Mouse (Mus musculus): ENCODE measurements at regions not wholly inside any gene's neighbourhood (a gene's known extent, or its start where the extent isn't known, plus 50 kb on each side); places are given as distances from the start of the nearest gene placed in this dataset.

DNA sequence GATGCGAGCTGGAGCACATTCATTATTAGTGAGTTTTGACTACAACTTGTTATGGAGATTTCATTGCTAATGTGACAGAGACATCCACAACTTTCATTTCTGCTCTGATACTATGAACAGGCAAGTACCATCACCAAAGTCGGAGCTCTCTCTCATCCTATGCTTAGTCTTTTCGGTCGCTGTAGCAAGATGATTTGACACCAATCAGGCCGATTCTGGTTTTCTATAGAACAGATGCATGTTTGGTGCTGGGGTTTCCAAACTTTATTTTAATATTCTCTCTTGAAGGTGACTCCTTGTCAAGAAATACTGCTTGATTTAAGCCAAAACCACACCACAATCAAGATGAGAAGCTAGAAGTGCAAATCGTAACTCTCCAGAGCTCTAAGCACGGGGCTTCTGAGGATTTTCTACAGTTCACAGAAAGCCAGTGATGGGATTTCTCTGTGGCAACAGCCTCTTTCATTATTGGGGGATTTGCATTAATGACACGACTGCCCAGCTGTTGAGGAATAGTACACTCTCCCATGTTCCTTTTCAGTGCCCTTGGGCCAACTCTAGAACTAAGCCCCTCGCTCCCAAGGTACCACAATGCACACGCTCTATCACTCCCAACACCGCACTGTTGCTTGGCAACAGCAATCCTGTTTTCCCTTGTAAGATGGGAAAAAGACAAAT lies 434.5 kb downstream of the Gm16223 start:
- Histone ChIP-seq H3K4me3 (no peak overlapping the region), H3K4me1 (no peaks in the 10 kb centered on the region), H3K36me3 (ENCODE audit: poor library complexity, severe bottlenecking) (no peaks in the 10 kb centered on the region), H3K27ac (no peak overlapping the region), H3K9ac (no peak overlapping the region), H3K4me2 (no peak overlapping the region), H3K9me3 (replicated peaks) (no peaks in the 10 kb centered on the region), H3K27me3 (no peaks in the 10 kb centered on the region)
- WGBS, result 62% methylated on average over 11 of the region's 11 CpGs
- no peak; the same call in 1 of the 2 replicates for ATAC-seq

DNA sequence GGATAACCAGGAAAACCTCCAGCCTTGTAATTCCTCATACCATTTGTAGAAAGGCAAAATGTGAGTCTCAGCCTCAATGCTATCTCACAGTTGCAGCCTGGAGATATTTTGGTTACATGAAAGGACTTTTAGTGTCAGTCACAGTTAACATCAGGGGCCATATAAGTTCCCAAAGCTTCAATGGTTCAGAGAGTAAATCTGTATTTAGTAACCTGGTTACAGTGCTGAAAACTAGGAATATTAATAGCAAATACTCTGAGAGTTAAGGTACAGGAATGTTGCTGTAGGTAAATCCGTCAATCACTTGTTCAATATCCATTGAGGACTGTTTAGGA lies 435.0 kb downstream of the Gm16223 start:
- Histone ChIP-seq H3K36me3 (ENCODE audit: poor library complexity, severe bottlenecking) (no peaks in the 10 kb centered on the region), H3K9ac (no peak overlapping the region), H3K4me3 (no peak overlapping the region), H3K27me3 (no peaks in the 10 kb centered on the region), H3K27ac (no peak overlapping the region), H3K4me2 (no peak overlapping the region), H3K9me3 (replicated peaks) (no peaks in the 10 kb centered on the region), H3K4me1 (no peaks in the 10 kb centered on the region)
- 93% methylated on average over 1 of the region's 1 CpGs for WGBS
- no peak for ATAC-seq

DNA sequence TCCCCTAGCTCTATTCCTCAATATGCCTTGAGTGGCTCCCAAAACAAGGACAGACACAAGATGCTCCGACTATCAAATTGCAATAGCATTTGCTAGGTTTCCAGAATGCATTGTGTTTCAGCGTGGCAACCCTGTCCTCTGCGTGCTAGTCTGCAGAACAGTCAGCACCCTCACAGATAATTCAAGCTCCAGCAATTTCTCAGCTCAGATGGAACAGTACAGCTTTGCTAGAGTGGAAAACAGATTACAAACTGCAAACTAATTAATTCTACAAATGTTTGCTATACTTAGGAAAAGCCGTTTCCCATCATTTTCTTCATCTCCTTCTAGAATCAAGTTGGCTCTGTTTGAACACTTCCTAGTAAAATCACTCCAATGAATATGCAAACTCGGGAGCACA lies 441.4 kb downstream of the Gm16223 start:
- H3K9me3 ChIP-seq (replicated peaks), result no peaks in the 10 kb centered on the region
- no peak overlapping the region for H3K9ac ChIP-seq
- no peak for ATAC-seq
- H3K27ac ChIP-seq, result no peak overlapping the region
- H3K4me3 ChIP-seq, result no peak overlapping the region
- WGBS, result 79% methylated on average over 5 of the region's 5 CpGs
- H3K4me2 ChIP-seq, result no peak overlapping the region
- no peaks in the 10 kb centered on the region for H3K36me3 ChIP-seq (ENCODE audit: poor library complexity, severe bottlenecking)
- no peaks in the 10 kb centered on the region for H3K27me3 ChIP-seq
- no peaks in the 10 kb centered on the region for H3K4me1 ChIP-seq

DNA sequence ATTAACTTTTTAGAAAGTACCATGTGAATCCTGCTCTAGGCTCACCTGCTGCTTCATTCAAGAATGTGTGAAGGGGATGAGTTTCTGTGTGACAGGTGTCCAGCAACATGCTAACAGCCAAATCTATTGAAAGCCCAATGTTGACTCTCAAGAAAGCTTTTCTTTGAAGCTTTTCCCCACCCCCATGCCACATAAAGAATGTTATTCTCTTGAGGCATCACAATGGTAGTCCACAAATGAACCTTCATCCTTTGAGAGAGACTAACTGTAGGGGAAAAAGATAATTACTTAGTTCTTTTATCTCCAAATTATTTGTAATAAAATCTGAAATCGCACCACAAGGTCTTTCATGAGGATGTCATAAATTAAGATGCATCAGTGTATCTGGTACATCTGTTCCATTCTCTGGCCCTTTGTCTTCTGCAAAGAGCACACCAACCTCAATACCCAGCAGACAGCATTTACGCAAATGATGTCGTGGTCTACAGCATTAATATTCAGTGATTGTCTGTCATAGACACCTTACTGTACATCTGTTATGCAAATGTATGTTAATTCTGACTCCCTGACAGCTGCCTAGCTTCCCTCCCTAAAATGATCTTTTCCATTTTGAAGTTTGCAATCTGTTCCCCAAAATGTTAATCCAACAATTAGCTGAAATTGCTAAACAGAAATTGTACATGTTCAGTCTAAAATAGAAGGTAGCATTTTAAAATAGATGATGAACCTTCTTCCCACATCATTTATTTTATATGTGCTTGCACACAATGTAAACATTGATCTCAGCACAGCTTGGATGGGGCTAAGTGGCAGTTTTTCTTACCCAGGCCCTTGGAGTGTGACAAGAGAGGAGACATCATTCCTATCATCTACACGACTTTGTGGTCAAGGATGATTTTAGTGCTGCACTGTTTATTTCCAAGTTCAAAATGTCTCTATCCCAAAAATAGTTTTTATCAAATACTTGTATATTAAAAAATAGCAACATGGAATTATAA lies 455.7 kb downstream of the Gm16223 start:
- WGBS, result 43% methylated on average over 4 of the region's 4 CpGs
- H3K27ac ChIP-seq, result peak overlapping the region; percentile 51

DNA sequence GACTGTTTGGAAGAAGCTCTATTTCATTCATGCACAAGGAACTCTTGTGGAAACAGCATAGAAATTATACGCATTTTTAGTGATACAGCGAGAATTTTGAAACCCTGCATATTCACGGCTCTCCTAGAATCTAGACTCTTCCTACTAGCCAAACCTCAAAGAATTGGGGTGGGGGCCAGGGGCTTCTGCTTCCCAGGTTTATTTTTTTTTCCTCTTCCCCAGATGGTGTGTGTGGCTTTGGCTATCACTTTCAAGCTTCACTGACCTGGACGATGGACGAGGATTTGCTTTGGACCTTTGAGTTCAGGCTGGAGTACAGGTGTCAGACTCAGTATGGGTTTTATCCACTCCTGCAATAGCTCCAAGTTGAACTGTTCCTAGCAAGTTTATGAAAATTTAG lies 457.7 kb downstream of the Gm16223 start:
- Histone ChIP-seq H3K4me3 (no peak overlapping the region), H3K27me3 (no peaks in the 10 kb centered on the region), H3K4me1 (peaks cover 9% of the 10 kb centered on the region; the same call in 1 of the 2 replicates), H3K9me3 (replicated peaks) (no peaks in the 10 kb centered on the region), H3K27ac (no peak overlapping the region), H3K9ac (no peak overlapping the region), H3K4me2 (no peak overlapping the region), H3K36me3 (ENCODE audit: poor library complexity, severe bottlenecking) (no peaks in the 10 kb centered on the region)
- WGBS, result 85% methylated on average over 5 of the region's 5 CpGs
- ATAC-seq, result no peak

More for the DNA sequence above, 455.7 kb downstream of the Gm16223 start:
- peaks cover 9% of the 10 kb centered on the region; the same call in 1 of the 2 replicates for H3K4me1 ChIP-seq
- no peaks in the 10 kb centered on the region for H3K9me3 ChIP-seq (replicated peaks)
- peak; percentile 95 for ATAC-seq
- H3K27me3 ChIP-seq, result no peaks in the 10 kb centered on the region
- H3K36me3 ChIP-seq (ENCODE audit: poor library complexity, severe bottlenecking), result no peaks in the 10 kb centered on the region
- no peak overlapping the region for H3K9ac ChIP-seq
- H3K4me2 ChIP-seq, result no peak overlapping the region
- H3K4me3 ChIP-seq, result no peak overlapping the region

DNA sequence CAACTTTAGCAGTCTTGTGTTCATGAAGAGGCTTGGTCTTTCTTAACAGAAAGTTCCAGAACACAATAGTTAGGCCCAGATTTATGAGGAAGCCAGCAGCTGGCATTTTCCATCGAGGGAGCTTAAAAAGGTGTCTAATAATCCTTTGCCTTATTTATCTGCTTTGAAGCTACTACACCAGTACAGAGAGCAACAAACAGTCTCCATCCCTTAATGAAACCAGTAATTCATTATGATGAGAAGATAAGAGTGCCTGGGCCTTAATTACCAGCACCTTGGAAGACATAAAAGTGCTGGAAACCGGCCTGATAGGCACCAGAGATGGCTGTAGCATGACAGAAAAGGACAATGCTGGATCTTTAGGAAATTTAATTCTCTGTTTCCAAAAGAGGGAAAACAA lies 492.8 kb downstream of the Gm16223 start:
- no peak for ATAC-seq
- Histone ChIP-seq H3K27ac (no peak overlapping the region), H3K9me3 (replicated peaks) (no peaks in the 10 kb centered on the region), H3K36me3 (ENCODE audit: poor library complexity, severe bottlenecking) (no peaks in the 10 kb centered on the region), H3K4me2 (no peak overlapping the region), H3K4me1 (no peaks in the 10 kb centered on the region), H3K27me3 (no peaks in the 10 kb centered on the region), H3K9ac (no peak overlapping the region), H3K4me3 (no peak overlapping the region)
- whole genome bisulfite sequencing, result 61% methylated on average over 2 of the region's 2 CpGs

DNA sequence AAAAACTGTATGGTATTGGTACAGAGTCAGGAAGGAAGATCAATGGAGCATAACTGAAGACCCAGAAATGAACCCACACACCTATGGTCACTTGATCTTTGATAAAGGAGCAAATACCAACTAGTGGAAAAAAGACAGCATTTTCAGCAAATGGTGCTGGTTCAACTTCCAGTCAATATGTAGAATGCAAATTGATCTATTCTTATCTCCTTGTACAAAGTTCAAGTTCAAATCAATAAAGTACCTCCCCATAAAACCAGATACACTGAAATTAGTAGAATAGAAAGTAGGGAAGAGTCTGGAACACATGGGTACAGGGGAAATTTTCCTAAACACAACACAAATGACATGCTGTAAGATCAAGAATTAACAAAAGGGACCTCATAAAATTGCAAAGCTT lies 495.6 kb downstream of the Gm16223 start:
- Histone ChIP-seq H3K36me3 (ENCODE audit: poor library complexity, severe bottlenecking) (no peaks in the 10 kb centered on the region), H3K27me3 (no peaks in the 10 kb centered on the region), H3K4me3 (no peak overlapping the region), H3K9ac (no peak overlapping the region), H3K27ac (no peak overlapping the region), H3K4me2 (no peak overlapping the region), H3K9me3 (replicated peaks) (no peaks in the 10 kb centered on the region), H3K4me1 (no peaks in the 10 kb centered on the region)
- no peak for ATAC-seq

DNA sequence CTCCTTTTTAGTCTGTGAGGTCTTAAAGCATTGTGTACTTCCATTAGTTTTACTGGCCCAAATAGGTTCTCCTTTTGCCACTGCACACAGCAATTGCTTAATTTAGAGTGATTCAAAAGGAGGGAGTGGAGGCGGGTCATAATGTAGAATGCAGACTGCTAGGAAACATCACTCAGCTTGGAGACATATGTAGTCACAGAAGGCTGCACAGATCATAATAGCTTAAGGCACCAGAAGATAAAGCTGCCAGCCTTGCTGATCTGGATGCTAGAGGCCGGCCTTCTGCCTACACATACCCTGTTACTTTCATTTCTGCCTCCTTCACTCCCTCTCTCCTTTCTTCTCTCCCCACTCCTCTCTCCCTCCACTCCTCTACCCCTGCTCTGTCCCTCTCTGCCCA lies 508.2 kb downstream of the Gm16223 start:
- Histone ChIP-seq H3K27me3 (no peaks in the 10 kb centered on the region), H3K9ac (no peak overlapping the region), H3K27ac (no peak overlapping the region), H3K4me1 (no peaks in the 10 kb centered on the region), H3K36me3 (ENCODE audit: poor library complexity, severe bottlenecking) (no peaks in the 10 kb centered on the region), H3K4me2 (no peak overlapping the region), H3K9me3 (replicated peaks) (no peaks in the 10 kb centered on the region), H3K4me3 (no peak overlapping the region)
- WGBS, result 80% methylated on average over 2 of the region's 2 CpGs
- peak; percentile 62; the same call in 1 of the 2 replicates for ATAC-seq

DNA sequence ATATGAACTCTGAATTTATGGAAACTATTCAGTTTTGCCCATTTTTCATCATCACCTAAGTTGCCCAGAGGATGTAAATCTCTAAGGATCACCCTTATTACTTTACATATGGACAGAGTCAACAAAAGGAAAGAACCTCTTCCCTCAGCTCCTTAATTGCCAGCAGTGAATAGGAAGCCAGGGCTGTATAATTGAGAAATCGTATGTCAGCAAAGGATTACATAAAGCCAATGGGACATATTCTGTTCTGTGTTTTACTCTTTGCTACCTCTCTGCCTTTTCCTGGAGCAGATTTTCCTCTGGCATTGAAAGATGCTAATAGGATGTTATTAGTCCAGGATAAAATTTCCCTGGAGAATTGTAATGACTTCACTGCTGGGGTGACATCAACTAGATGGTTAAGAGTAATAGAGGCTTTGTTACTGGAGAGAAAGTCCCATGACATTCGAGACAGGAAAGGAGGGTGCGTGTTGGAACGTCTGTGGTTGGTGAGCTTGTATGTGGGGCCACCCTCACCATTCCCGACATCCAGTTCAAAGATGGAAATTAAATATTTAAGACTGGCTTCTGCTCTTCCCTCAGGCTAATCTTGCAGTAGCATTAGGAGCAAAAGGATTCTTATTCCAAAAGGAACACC lies 510.6 kb downstream of the Gm16223 start:
- H3K4me1 ChIP-seq, result no peaks in the 10 kb centered on the region
- H3K9ac ChIP-seq, result no peak overlapping the region
- no peaks in the 10 kb centered on the region for H3K27me3 ChIP-seq
- no peaks in the 10 kb centered on the region for H3K36me3 ChIP-seq (ENCODE audit: poor library complexity, severe bottlenecking)
- ATAC-seq, result no peak
- no peaks in the 10 kb centered on the region for H3K9me3 ChIP-seq (replicated peaks)
- WGBS, result 80% methylated on average over 5 of the region's 5 CpGs
- H3K4me2 ChIP-seq, result no peak overlapping the region
- no peak overlapping the region for H3K4me3 ChIP-seq
- no peak overlapping the region for H3K27ac ChIP-seq

DNA sequence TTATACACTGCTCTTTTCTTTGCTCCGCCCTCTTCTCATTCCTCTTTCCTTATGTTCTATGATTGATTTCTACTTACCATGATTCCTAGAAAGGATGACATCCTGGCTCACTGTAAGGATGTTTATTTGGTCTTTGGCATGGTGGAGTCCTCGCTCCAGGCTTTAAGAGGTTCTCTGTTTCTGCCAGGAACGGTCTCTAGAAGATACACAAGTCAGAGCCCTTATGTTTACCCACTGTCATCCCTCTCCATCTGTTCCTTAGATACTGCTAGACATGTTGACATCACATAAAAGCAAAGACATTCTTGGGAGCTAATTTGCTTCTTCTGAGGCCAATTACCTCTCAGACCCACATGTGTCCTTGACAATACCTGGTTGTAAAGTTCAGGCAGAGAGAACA lies 552.9 kb downstream of the Gm16223 start:
- no peak overlapping the region for H3K27ac ChIP-seq
- no peak overlapping the region for H3K9ac ChIP-seq
- H3K27me3 ChIP-seq, result no peaks in the 10 kb centered on the region
- WGBS, result 77% methylated on average over 3 of the region's 3 CpGs
- H3K9me3 ChIP-seq (replicated peaks), result no peaks in the 10 kb centered on the region
- H3K36me3 ChIP-seq (ENCODE audit: poor library complexity, severe bottlenecking), result no peaks in the 10 kb centered on the region
- H3K4me1 ChIP-seq, result no peaks in the 10 kb centered on the region
- H3K4me3 ChIP-seq, result no peak overlapping the region
- H3K4me2 ChIP-seq, result no peak overlapping the region
- ATAC-seq, result no peak

DNA sequence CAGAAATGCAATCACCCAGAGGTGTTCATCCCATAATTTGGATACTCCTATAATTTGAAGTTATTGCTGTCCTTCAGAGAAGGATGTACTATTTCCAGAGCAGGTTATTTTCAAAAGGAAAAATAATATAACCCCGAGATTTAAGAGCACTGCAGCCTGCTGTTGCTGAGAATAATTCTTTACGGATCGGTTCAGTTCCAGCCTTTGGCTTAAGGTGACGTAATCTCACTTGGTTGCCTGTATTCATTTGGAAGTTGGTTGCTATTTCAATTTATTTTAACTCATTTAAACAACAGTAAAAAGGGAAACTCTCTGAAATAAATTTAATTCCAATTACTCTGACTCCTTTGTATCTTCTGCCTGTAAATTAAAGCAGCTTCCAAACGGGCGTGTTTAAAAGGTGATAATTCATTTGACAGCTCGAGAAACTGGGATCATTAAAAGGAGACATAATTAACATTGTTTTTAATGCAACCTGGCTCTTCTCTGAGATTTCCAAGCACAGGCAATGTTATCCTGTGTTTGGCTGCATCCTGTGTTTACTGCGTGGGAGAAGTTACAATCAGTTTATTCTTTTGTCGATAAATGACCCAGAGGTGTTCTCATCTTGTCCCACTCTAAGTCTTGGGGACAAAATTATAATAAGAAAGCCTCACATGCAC lies 568.5 kb downstream of the Gm16223 start:
- Histone ChIP-seq H3K9ac (no peak overlapping the region), H3K9me3 (replicated peaks) (no peaks in the 10 kb centered on the region), H3K4me3 (no peak overlapping the region), H3K4me1 (no peaks in the 10 kb centered on the region), H3K4me2 (no peak overlapping the region), H3K27ac (no peak overlapping the region), H3K36me3 (ENCODE audit: poor library complexity, severe bottlenecking) (no peaks in the 10 kb centered on the region), H3K27me3 (no peaks in the 10 kb centered on the region)
- 70% methylated on average over 9 of the region's 9 CpGs for WGBS
- 0 out of 2 replicates have a peak, but pooled peaks have one; percentile 38 for ATAC-seq

DNA sequence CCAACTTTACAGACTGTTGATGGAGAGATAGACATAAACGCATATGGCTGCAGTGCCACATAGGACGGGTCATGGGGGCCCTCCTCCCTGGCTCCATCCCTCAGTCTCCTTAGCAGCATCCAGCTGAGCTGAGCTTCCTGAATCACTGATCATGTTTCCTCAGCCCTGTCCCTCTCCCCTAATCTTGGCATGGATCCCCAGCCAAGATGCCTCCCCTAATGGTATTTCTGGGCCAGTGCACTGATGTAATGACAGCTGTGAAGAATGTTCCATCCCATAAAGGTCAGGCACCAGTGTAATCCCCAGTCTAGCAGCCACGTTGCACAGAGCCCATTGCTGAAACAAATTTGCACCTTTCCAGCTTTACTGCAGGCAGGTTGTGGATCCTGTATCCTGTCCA lies 576.5 kb upstream of the Cpeb2 start:
- 62% methylated on average over 3 of the region's 3 CpGs for WGBS
- Histone ChIP-seq H3K27me3 (no peaks in the 10 kb centered on the region), H3K9me3 (replicated peaks) (no peaks in the 10 kb centered on the region), H3K36me3 (ENCODE audit: poor library complexity, severe bottlenecking) (no peaks in the 10 kb centered on the region), H3K27ac (no peak overlapping the region), H3K4me2 (no peak overlapping the region), H3K4me3 (no peak overlapping the region), H3K4me1 (no peaks in the 10 kb centered on the region), H3K9ac (no peak overlapping the region)
- ATAC-seq, result no peak
